Mouse (Mus musculus) cerebellum, postnatal 10 days (tissue): Measurements from ENCODE around the gene Cnot1.
"Not testable (repeated sequence)": the region's sequence is repeated elsewhere in the genome, so short reads cannot be mapped to it uniquely, and the experiment has no call there.

ENCODE experiments used
- DNase-seq, 2 experiments: peaks; one replicate each; pipeline ENCODE4 v3.0.0; 2021; ENCODE audit warnings: mixed read lengths in 2 of 2

Cnot1 gene

GRCm38 (mm10) chr8:95807331-95807843 lies at the start of gene Cnot1:
Cnot1 (minus strand) TSS chr8:95807464.
- peak; percentile 95 to 96 for DNase-seq

GRCm38 (mm10) chr8:95854174-95854573 lies 46.9 kb upstream of the Cnot1 start:
- DNase-seq = no peak

- DNase-seq = peak; percentile 76 to 81
These were observed 46.0 kb upstream of the Cnot1 start, which contains the start of gene Slc38a7 for GRCm38 (mm10) chr8:95853102-95853843. Slc38a7 (minus strand) TSS chr8:95853539.

GRCm38 (mm10) chr8:95852290-95852689 lies 45.0 kb upstream of the Cnot1 start:
- peak; percentile 19 to 31 for DNase-seq

GRCm38 (mm10) chr8:95850326-95850725 lies 43.1 kb upstream of the Cnot1 start:
- no peak for DNase-seq

GRCm38 (mm10) chr8:95848734-95849464 lies 41.6 kb upstream of the Cnot1 start:
- no peak for DNase-seq

- peak; percentile 39 for DNase-seq
These were observed 40.8 kb upstream of the Cnot1 start for GRCm38 (mm10) chr8:95848061-95848551.

GRCm38 (mm10) chr8:95845026-95845425 lies 37.8 kb upstream of the Cnot1 start:
- no peak for DNase-seq

GRCm38 (mm10) chr8:95843968-95844367 lies 36.7 kb upstream of the Cnot1 start:
- DNase-seq = no peak

- no peak for DNase-seq
These were observed 34.2 kb upstream of the Cnot1 start for GRCm38 (mm10) chr8:95841436-95841835.

- DNase-seq = no peak
These were observed 32.0 kb upstream of the Cnot1 start for GRCm38 (mm10) chr8:95839289-95839688.

- no peak for DNase-seq
These were observed 30.0 kb upstream of the Cnot1 start for GRCm38 (mm10) chr8:95837266-95837665.

GRCm38 (mm10) chr8:95835891-95836290 lies 28.6 kb upstream of the Cnot1 start:
- no peak for DNase-seq

GRCm38 (mm10) chr8:95833435-95833984 lies 26.2 kb upstream of the Cnot1 start:
- peak; percentile 13 to 21 for DNase-seq

- DNase-seq = peak; percentile 89 to 92
These were observed 25.6 kb upstream of the Cnot1 start for GRCm38 (mm10) chr8:95832603-95833434.

GRCm38 (mm10) chr8:95830144-95830543 lies 22.9 kb upstream of the Cnot1 start:
- no peak for DNase-seq

GRCm38 (mm10) chr8:95825162-95825561 lies 17.9 kb upstream of the Cnot1 start, which contains the start of gene Sap18b:
Sap18b (plus strand) TSS chr8:95825346.
- DNase-seq = not testable (repeated sequence)

GRCm38 (mm10) chr8:95822699-95823098 lies 15.4 kb upstream of the Cnot1 start:
- DNase-seq = no peak

- DNase-seq = no peak
These were observed 14.8 kb upstream of the Cnot1 start for GRCm38 (mm10) chr8:95822096-95822495.

- no peak for DNase-seq
These were observed 14.0 kb upstream of the Cnot1 start for GRCm38 (mm10) chr8:95821266-95821665.

- DNase-seq = no peak
These were observed 10.9 kb upstream of the Cnot1 start for GRCm38 (mm10) chr8:95818211-95818610.

- no peak for DNase-seq
These were observed 10.3 kb upstream of the Cnot1 start for GRCm38 (mm10) chr8:95817597-95817996.
